Mouse (Mus musculus): ENCODE data around the gene Hoxc6.

The Hoxc6 gene

GRCm38 (mm10) chr15:103034807-103035547 is 36.9 kb downstream of the Hoxc6 start:
- in situ Hi-C loops (cut with MboI) = no loop called here

DNA sequence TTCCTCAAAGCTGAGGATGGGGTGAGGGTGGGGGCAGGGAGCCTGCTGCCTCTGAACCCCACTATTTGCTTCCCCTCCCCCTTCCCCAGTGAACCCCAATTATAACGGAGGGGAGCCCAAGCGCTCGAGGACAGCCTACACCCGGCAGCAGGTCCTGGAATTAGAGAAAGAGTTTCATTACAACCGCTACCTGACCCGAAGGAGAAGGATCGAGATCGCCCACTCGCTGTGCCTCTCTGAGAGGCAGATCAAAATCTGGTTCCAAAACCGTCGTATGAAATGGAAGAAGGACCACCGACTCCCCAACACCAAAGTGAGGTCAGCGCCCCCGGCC is 37.5 kb downstream of the Hoxc6 start:
- in situ Hi-C loops (cut with MboI) = no loop called here

DNA sequence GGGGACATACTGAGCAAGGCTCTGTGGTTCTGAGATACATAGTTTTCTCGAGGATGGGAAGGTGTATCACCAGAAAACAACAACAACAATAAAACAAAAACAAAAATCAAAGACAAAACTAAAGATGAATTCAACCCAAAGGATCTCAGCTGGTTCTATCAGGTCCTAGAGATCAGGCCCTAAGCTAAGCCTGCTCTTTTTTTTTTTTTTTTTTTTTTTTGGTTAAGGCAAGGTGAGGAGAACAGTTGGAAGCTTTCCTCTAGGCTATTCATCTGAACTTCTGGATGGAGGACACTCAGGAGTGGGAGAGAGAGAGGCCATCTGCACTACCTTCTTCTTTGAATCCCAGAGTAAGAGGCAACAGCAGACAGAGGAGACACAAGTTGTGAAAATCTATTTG is 39.5 kb downstream of the Hoxc6 start:
- in situ Hi-C loops (cut with MboI) = no loop called here

- in situ Hi-C loops (cut with MboI) = no loop called here
Observed at GRCm38 (mm10) chr15:103038701-103039480, 40.8 kb downstream of the Hoxc6 start.

- in situ Hi-C loops (cut with MboI) = no loop called here
Observed at GRCm38 (mm10) chr15:103039609-103040008, 41.6 kb downstream of the Hoxc6 start.

- in situ Hi-C loops (cut with MboI) = no loop called here
Observed at GRCm38 (mm10) chr15:103040601-103041000, 42.5 kb downstream of the Hoxc6 start.

DNA sequence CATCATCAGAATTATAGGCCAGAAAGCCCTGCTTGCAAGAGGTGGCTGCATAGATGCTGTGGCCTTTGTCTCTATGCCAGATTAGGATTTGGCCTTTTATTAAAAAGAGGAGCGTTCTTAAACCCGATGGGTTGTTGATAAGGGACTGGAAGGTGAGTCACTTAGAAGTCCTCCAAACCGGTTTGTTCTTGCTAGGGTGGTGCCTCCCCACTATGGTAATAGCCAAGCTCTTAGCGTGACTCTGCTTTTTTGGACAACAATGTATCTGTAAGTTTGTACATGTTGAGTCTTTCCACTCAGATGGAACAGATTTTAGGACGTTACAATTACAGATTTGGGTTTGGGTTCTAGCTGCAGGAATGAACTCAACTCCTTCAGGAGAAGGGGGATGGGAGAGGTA is 43.6 kb downstream of the Hoxc6 start:
- in situ Hi-C loops (cut with MboI) = no loop called here

DNA sequence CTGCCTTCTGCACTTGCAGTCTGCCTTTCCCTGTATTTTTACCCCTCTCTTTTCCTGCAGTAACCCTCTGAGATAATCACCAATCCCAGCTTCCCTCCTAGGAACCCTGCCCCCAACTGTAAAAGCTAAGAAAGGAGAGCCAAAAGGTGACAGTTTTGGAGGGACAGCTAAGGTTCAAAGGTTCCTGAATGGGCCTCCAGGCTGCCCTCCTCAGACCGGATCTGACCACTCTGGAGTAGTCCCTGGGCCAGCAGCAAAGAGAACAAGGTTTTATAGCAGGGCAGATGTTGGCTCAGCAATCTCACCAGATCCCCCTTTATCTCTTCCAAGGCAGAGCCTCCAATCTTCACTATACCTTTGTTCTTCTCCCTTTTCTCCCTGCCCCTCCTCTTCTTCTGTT is 44.2 kb downstream of the Hoxc6 start:
- in situ Hi-C loops (cut with MboI) = no loop called here

DNA sequence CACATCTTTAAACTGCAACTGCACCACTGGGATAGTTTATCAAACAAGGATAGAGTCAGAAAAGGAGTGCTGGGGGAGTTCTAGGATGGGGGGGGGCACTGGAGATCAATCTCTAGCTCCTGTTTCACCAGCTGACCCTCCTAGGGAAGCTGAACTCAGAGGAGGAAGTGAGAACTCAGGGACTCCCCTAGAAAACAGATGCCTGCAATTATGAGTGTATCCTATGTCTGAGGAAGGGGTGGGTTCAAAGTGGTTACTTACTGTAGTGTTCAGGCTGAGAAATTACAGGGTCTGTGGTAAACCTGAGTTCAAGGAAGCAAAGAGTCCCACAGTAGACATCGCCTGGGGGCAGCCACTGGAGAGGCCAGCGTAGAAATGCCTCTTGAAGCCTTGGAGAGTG is 53.6 kb downstream of the Hoxc6 start:
- in situ Hi-C loops (cut with MboI) = no loop called here

DNA sequence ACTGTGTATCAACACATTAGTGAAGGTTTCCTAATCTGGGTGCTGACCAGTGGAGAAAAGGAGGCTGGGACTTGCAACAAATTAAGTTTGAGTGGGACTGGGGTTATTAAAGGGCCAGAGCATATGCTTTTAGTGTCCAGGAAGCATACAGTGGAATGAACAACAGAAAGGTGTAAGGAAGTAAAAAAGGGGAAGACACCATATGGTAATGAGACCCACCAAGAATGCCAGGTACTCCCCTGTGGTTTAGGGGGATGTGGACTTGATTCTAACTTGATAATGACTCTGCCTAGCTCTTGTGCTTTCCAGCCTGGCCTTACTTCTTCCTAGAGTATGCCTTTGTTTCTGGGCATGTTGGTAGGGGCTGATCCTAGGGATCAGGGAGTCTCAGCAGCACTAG is 55.2 kb downstream of the Hoxc6 start:
- in situ Hi-C loops (cut with MboI) = no loop called here

- in situ Hi-C loops (cut with MboI) = no loop called here
Observed at GRCm38 (mm10) chr15:103056396-103056795, 58.3 kb downstream of the Hoxc6 start.

GRCm38 (mm10) chr15:103058715-103059114 is 60.7 kb downstream of the Hoxc6 start:
- in situ Hi-C loops (cut with MboI) = no loop called here

DNA sequence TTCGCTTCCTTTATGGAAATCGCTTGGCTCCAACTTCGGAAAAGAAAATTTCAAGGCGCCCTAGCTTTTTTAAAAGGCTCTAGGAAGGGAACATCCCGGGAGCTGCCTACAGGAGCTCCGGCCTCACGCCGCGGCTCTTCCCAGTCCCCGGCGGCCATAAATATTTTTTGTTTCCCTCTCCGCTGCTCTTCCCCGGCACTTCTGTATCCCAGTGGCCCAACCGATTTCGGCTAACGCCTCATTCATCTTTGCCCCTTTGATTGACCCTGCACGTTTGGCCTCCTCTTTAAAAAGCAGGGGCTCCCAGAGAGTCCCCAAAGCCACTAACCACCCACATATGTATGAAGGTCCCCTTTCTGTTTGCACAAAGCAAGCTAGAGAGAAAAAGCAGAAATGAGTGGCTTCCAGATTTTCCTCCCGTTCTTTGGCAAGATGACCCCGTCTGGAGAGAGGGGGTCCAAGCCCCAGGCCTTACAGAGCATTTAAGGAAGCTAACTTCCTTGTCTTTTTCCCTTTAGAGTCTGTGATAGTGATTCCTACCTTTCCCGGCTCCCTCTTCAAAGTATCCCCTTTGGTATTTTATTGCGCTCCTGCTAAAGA is 61.4 kb downstream of the Hoxc6 start:
- in situ Hi-C loops (cut with MboI) = no loop called here

DNA sequence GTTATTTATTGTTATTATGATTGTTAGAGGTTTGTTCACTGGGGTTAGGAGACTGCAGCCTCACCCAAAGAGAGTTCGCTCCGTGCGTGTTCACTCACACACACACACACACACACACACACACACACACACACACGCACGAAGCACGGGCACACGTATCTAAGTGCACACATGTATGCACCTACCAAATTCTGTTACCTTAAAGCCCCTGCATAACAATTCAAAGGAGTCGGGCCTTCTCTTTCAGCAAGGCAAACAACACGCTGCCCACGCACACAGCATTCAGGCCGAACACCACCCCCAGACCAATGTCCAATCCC is 61.9 kb downstream of the Hoxc6 start:
- in situ Hi-C loops (cut with MboI) = no loop called here

GRCm38 (mm10) chr15:103060341-103061130 is 62.5 kb downstream of the Hoxc6 start:
- in situ Hi-C loops (cut with MboI) = no loop called here

- in situ Hi-C loops (cut with MboI) = no loop called here
Observed at GRCm38 (mm10) chr15:103061131-103061825, 63.2 kb downstream of the Hoxc6 start.

All from mature B cell (primary cell).